ENCODE assay signal across 35 mouse cellular contexts in genomic region chr4:136675439-136675838, GRCm38 (mm10). TPM values are rescaled to one million over a fixed set of nuclear protein-coding genes. Genes with fewer than 3 reads are reported as not detected.
"Had no signal": no experiment of that assay in that cellular context is flagged by ENCODE, and none has a peak within 500 bp of the region (broad histone marks: within the 10 kb centered on the region; RNA-seq: fewer than 3 reads in every experiment).

No protein-coding gene starts in this region.

- ATAC-seq: forebrain, embryonic 13.5 days; forebrain, embryonic 14.5 days; forebrain, embryonic 15.5 days; forebrain, embryonic 16.5 days; forebrain, postnatal 0 days had no signal

- H3K4me2 ChIP-seq: embryonic facial prominence, embryonic 12.5 days; embryonic facial prominence, embryonic 13.5 days; embryonic facial prominence, embryonic 15.5 days; forebrain, embryonic 12.5 days; forebrain, embryonic 13.5 days; forebrain, embryonic 15.5 days had no signal

- H3K9me3 ChIP-seq: embryonic facial prominence, embryonic 10.5 days; embryonic facial prominence, embryonic 12.5 days; embryonic facial prominence, embryonic 13.5 days; embryonic facial prominence, embryonic 15.5 days; forebrain, embryonic 10.5 days; forebrain, embryonic 12.5 days; forebrain, embryonic 13.5 days; forebrain, embryonic 15.5 days had no signal

- H3K27ac ChIP-seq: embryonic facial prominence, embryonic 10.5 days; embryonic facial prominence, embryonic 12.5 days; embryonic facial prominence, embryonic 13.5 days; embryonic facial prominence, embryonic 15.5 days; forebrain, embryonic 10.5 days; forebrain, embryonic 12.5 days; forebrain, embryonic 13.5 days; forebrain, embryonic 15.5 days; gastrocnemius, adult 2 months; heart, adult 2 months had no signal

- DNase-seq: cerebellum, adult 2 months; cerebellum, adult 8-10 months; cerebellum, adult 9-10 months; cerebellum, adult 9-11 months; cerebellum, postnatal 14 days; cerebellum, postnatal 25 days; embryo, embryonic 11 days; forebrain, postnatal 0 days; gastrocnemius, adult 2 months; gastrocnemius, postnatal 10 days; gastrocnemius, postnatal 14 days; gastrocnemius, postnatal 25 days; gastrocnemius, postnatal 36 days; heart, adult 11 months; heart, adult 18-20 months; heart, adult 2 months had no signal

- H3K27me3 ChIP-seq: embryonic facial prominence, embryonic 12.5 days; embryonic facial prominence, embryonic 13.5 days; embryonic facial prominence, embryonic 15.5 days; forebrain, embryonic 12.5 days; forebrain, embryonic 13.5 days; forebrain, embryonic 15.5 days had no signal

- H3K4me3 ChIP-seq: embryonic facial prominence, embryonic 10.5 days; embryonic facial prominence, embryonic 12.5 days; embryonic facial prominence, embryonic 13.5 days; embryonic facial prominence, embryonic 15.5 days; erythroblast, embryonic 14.5 days; forebrain, embryonic 10.5 days; forebrain, embryonic 12.5 days; forebrain, embryonic 13.5 days; forebrain, embryonic 15.5 days; gastrocnemius, adult 2 months; heart, adult 2 months had no signal

- H3K9ac ChIP-seq: embryonic facial prominence, embryonic 12.5 days; embryonic facial prominence, embryonic 13.5 days; embryonic facial prominence, embryonic 15.5 days; forebrain, embryonic 12.5 days; forebrain, embryonic 13.5 days; forebrain, embryonic 15.5 days; forebrain, postnatal 0 days had no signal

RNA-seq across cellular contexts. Expression of gene Lactbl1, which starts 53.0 kb away (rescaled TPM):
- total RNA-seq: common myeloid progenitor, adult 5-6 weeks; gastrocnemius, adult 18-20 months; gastrocnemius, adult 2 months; gastrocnemius, adult 8-10 months; gastrocnemius, postnatal 10 days; gastrocnemius, postnatal 14 days; gastrocnemius, postnatal 25 days; gastrocnemius, postnatal 36 days; gastrocnemius, postnatal 4 days; granulocyte monocyte progenitor cell, adult 5-6 weeks; heart, adult 18-20 months; heart, adult 2 months had no signal
- polyA plus RNA-seq: embryonic facial prominence, embryonic 10.5 days; embryonic facial prominence, embryonic 11.5 days; embryonic facial prominence, embryonic 12.5 days; embryonic facial prominence, embryonic 13.5 days; embryonic facial prominence, embryonic 14.5 days; embryonic facial prominence, embryonic 15.5 days; forebrain, embryonic 10.5 days; forebrain, embryonic 11.5 days; forebrain, embryonic 13.5 days; forebrain, embryonic 14.5 days had no signal
